Mouse (Mus musculus) kidney, adult 2 months (tissue): Measurements from ENCODE around the gene Tfr2.

Source experiments
- CTCF ChIP-seq: fragments of 200-500 bp; conservative IDR thresholded peaks from 2 replicates; pipeline ENCODE4 v1.5.1; 2011; ENCODE audit warnings: low read depth, mild to moderate bottlenecking, control low read depth, low read length, moderate library complexity, mixed read lengths; ENCODE audit not compliant: insufficient read depth, insufficient read length
- POLR2A ChIP-seq: fragments of 200-500 bp; IDR thresholded peaks from one replicate; pipeline ENCODE4 v1.6.1; 2011; ENCODE audit warnings: low read depth, low read length, control low read depth

DNA sequence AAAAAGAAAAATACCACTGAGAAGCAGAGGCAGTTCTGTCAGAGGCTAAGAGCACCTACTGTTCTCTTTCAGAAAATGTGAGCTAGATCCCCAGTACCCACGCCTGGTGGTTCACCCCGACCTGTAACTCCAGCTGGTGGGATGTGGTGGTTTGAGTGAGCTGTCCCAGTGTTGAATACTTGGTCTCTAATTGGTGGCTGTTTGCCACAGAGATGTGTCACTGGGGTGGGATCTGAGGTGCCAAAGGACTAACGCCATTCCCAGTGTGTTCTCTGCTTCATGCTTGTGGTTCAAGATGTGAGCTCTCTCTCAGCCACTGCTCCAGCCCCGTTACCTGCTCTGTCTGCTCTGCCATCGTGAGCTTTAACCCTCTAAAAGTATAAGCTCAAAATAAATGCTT is 20.9 kb downstream of the Tfr2 start:
- TF ChIP-seq POLR2A: no peak
- no peak for TF ChIP-seq CTCF
